Mouse (Mus musculus): ENCODE data around the gene Pdk4.

GRCm38 (mm10) chr6:5495961-5496853, at the start of gene Pdk4:
- no peak for TF ChIP-seq ZC3H11A (IDR thresholded peaks at IDR 0.05; ENCODE audit: borderline replicate concordance, low read depth, low read length)
- TF ChIP-seq HCFC1 (IDR thresholded peaks at IDR 0.05; ENCODE audit: borderline replicate concordance, insufficient read depth, low read length): no peak
- no peak for TF ChIP-seq MAFK (IDR thresholded peaks at IDR 0.05; ENCODE audit: insufficient read depth, low read depth, low read length)
- no peak for TF ChIP-seq ZNF384 (IDR thresholded peaks at IDR 0.05; ENCODE audit: low read depth, low read length)
- peak; percentile 53 for TF ChIP-seq CHD2 (IDR thresholded peaks at IDR 0.05; ENCODE audit: low read depth, low read length)
